ENCODE assay signal across 18 mouse cellular contexts in genomic region chr8:46887396-46887795, GRCm38 (mm10).
DNase-seq lines count a peak whose midpoint lies in the region; ATAC-seq and TF ChIP-seq lines count a peak whose summit lies in the region.
"Had no signal": no experiment of that assay in that cellular context is flagged by ENCODE, and none has a peak within 500 bp of the region (broad histone marks: within the 10 kb centered on the region; RNA-seq: fewer than 3 reads in every experiment).

No protein-coding gene starts in this region.

- no peak overlapping the region for H3K9ac ChIP-seq in kidney, embryonic 15.5 days

- intact Hi-C loops in gastrocnemius, adult 2 months (cut with DNase I): no loop called here

- TF ChIP-seq CTCF in gastrocnemius, adult 2 months (IDR thresholded peaks at IDR 0.05): no peak
- TF ChIP-seq CTCF in spleen, adult 2 months (IDR thresholded peaks at IDR 0.05; ENCODE audit: extremely low read depth, insufficient read depth, insufficient read length, insufficient replicate concordance): no peak

- H3K4me3 ChIP-seq in gastrocnemius, adult 2 months: no peak overlapping the region
- H3K4me3 ChIP-seq in kidney, embryonic 15.5 days (replicated peaks): no peak overlapping the region
- no peak overlapping the region for H3K4me3 ChIP-seq in spleen, adult 2 months (ENCODE audit: extremely low read depth, insufficient read depth, insufficient read length)
- H3K4me3 ChIP-seq: hindbrain, embryonic 10.5 days; left cerebral cortex, adult 2 months had no signal

- no peak for TF ChIP-seq POLR2A in spleen, adult 2 months (IDR thresholded peaks at IDR 0.05; ENCODE audit: low read depth, low read length)

- H3K9me3 ChIP-seq in kidney, embryonic 15.5 days (replicated peaks): no peaks in the 10 kb centered on the region
- H3K9me3 ChIP-seq: hindbrain, embryonic 10.5 days had no signal

- no peak for DNase-seq in gastrocnemius, adult 2 months
- DNase-seq in gastrocnemius, postnatal 4 days (ENCODE audit: low spot score in 2 of 2): no peak
- no peak for DNase-seq in kidney, postnatal 4 days
- DNase-seq in spleen, adult 2 months (ENCODE audit: low read depth in 1 of 2, low spot score in 2 of 2): no peak
- DNase-seq in spleen, postnatal 4 days (ENCODE audit: low spot score in 2 of 2): no peak
- no peak for DNase-seq in urinary bladder, adult 2 months (ENCODE audit: low spot score)
- DNase-seq in neural tube, embryonic 10.5 days (ENCODE audit: extremely low spot score, low spot score): no peak
- DNase-seq: adrenal gland, postnatal 25 days; cerebellum, postnatal 14 days; kidney, adult 9 months; midbrain, embryonic 14.5 days; right cerebral cortex, postnatal 14 days; thymus, postnatal 14 days had no signal

- H3K27me3 ChIP-seq in kidney, embryonic 15.5 days: no peaks in the 10 kb centered on the region
- H3K27me3 ChIP-seq in spleen, adult 2 months (ENCODE audit: control insufficient read depth, insufficient read depth, low read length): no peaks in the 10 kb centered on the region

- no peak for ATAC-seq in kidney, embryonic 15.5 days (replicated peaks; ENCODE audit: low FRiP score)
- ATAC-seq: forebrain, embryonic 16.5 days; inflammation-experienced regulatory T-cells, adult 6 months had no signal

- no peak overlapping the region for H3K4me2 ChIP-seq in kidney, embryonic 15.5 days

- 71% methylated on average over 6 of the region's 6 CpGs for WGBS in kidney, embryonic 15.5 days
- 57% methylated on average over 6 of the region's 6 CpGs for WGBS in spleen, adult 2 months

- no peaks in the 10 kb centered on the region for H3K36me3 ChIP-seq in kidney, embryonic 15.5 days
- no peaks in the 10 kb centered on the region for H3K36me3 ChIP-seq in spleen, adult 2 months (ENCODE audit: control insufficient read depth, insufficient read depth, low read length)
- H3K36me3 ChIP-seq: hindbrain, embryonic 10.5 days had no signal

- 0 out of 2 replicates have a peak, but pooled peaks cover 6% of the 10 kb centered on the region for H3K4me1 ChIP-seq in kidney, embryonic 15.5 days
- H3K4me1 ChIP-seq in spleen, adult 2 months (ENCODE audit: control insufficient read depth, insufficient read depth, insufficient read length): peaks cover 24% of the 10 kb centered on the region

- 0 out of 2 replicates have a peak overlapping the region, but pooled peaks have one; percentile 32 for H3K27ac ChIP-seq in gastrocnemius, adult 2 months
- 0 out of 2 replicates have a peak overlapping the region, but pooled peaks have one; percentile 3 for H3K27ac ChIP-seq in kidney, embryonic 15.5 days
- H3K27ac ChIP-seq in spleen, adult 2 months (ENCODE audit: insufficient read depth, low read length): peak overlapping the region; percentile 22
- H3K27ac ChIP-seq: hindbrain, embryonic 10.5 days; left cerebral cortex, adult 2 months had no signal
